Mouse (Mus musculus): Measurements from ENCODE around the gene Rcl1.

Rcl1 gene

DNA sequence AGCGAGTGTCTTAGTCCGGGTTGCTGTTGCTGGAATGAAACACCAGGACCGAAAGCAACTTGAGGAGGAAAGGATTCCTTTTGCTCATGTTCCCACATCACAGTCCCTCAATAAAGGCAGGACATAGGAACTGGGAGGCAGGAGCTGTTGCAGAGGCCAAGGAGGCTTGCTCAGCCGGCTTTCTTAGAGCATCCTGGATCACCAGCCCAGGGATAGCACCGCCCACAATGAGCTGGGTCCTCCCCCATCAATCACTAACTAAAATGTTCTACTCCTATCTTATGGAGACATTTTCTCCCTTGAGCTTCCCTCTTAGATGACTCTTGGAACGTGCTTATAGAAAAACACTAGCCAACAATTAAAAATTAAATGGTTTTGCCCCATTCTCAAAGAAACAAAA, 48.4 kb downstream of the Rcl1 start:
- no peak for DNase-seq (ENCODE audit: inconsistent age in 2 of 2, low spot score in 1 of 2)

DNA sequence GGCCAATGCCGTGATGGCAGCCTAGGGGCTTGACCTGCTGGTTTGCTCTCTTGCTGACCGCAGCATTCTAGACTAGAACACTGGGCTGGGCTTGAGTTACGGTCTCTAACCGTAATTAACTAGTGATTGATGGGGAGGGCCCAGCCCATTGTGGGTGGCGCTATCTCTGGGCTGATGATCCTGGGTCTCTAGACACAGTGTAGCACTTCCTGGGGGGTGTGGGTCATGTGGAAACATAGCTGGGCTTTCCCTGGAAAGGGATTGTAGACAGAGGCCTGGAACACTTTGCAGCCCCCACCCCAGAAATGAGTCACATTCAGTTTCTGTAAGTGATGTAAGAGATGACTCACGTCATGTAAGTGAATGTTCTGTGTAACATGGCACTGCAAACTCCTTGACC, 48.9 kb downstream of the Rcl1 start:
- no peak for DNase-seq (ENCODE audit: inconsistent age in 2 of 2, low spot score in 1 of 2)

DNA sequence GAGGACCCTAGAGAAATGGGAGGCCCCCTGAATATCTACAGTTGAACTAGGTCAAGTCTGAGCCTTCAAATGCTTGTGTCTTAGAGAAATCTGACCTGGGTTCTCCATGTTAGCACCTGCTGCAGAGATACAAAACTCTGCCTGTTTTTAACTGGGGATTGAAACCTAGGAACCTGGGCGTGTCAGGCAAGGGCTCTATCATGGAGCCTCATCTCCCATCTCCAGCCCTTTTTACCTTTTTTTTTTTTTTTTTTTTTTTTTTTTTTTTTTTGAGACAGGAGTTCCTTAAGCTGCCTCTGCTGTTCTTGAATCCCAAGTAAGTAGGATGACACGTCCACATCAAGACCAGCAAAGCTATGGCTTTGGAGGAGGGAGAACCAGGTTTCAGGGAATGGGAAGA, 50.3 kb downstream of the Rcl1 start:
- no peak for DNase-seq (ENCODE audit: inconsistent age in 2 of 2, low spot score in 1 of 2)

DNA sequence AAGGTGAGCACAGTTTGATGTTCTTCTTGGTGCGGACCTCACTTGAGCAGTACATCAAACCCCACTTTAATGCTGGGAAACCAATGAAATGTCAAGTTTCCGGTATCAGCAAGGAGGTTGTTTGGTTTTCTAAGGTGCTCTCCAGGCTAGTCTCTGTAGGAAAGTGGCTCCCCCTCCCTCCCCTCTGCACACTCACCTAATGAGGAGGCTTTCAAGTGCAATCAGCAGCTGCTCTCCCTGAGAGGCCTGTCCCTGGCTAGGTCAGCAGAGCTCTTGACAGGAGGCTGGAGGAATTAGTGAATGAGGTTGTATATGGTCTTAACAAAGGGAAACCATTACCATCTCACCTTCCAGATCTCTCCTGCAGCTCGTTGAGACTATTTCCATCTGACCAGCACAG, 54.4 kb downstream of the Rcl1 start:
- no peak for DNase-seq (ENCODE audit: inconsistent age in 2 of 2, low spot score in 1 of 2)

DNA sequence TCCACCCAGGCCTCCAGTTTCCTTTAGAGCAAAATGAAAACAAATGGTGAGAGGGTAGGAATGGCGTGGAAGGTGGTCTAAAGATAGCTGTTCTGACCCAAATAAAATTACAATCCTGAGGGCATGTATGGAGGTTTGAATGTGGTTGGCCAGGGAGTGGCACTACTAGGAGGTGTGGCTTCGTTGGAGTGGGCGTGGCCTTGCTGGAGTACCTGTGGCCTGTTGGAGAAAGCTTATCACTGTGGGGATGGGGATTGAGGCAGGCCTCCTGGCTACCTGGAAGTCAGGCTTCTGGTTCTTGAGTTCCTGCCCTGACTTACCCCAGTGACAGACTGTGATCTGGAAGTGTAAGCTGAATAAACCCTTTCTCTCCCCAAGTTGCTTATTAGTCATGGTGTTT, 55.2 kb downstream of the Rcl1 start:
- no peak for DNase-seq (ENCODE audit: inconsistent age in 2 of 2, low spot score in 1 of 2)

DNA sequence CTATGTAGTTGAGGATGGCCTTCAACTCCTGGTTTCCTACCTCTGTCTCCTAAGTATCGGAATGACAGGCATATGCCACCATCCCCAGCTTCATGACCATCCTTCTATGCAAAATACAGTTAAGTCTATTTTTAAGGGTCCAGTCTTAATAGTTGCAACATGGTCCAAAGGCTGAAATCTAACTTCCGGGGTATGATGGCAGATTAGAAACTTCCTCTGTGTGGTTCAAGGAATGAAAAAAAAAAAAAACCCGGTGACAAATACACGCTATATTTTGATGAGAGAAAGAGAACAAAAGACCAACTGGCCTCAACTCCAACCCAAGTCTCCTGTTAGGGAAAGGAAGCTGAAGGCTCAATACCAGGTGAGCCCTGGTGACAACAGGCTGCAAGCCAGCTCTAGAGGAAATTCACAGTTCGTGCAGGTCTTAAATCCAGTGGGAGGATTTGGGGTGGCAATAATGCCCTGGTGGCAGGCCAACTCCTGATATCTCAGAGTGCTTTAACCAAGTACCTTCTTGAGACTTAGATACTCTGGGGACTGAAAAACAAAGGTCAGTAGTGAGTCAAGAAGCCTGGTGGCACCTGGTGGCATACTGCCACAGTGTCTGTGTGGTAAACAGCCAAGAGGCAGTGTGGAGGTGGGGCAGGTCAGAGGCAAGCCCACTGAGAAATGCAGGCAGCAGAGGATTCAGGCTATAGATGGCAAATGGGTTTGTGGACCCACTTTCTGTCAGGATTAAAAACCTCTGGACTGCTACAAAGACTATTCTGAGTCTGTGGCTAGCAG, 56.7 kb downstream of the Rcl1 start:
- no peak for DNase-seq (ENCODE audit: inconsistent age in 2 of 2, low spot score in 1 of 2)

DNA sequence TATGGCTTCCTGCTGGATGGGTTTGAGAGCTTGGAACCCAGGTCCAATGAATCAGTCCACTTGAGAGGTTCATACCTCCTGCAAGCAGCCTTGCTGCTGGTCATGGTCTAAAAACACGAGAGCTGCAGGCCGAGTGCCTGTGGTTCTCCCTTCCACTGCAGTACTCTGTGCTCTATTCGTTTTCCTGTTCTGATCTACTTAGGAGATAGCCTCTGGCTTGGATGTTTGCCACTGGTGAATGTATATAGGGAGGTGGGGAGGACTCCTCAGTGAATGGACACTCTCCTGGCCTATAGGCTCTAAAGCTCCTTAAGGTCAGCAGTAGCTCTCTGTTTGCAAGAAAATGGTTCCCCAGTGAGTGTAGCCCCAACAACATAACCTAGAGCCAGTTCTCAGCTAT, 57.3 kb downstream of the Rcl1 start:
- no peak for DNase-seq (ENCODE audit: inconsistent age in 2 of 2, low spot score in 1 of 2)

DNA sequence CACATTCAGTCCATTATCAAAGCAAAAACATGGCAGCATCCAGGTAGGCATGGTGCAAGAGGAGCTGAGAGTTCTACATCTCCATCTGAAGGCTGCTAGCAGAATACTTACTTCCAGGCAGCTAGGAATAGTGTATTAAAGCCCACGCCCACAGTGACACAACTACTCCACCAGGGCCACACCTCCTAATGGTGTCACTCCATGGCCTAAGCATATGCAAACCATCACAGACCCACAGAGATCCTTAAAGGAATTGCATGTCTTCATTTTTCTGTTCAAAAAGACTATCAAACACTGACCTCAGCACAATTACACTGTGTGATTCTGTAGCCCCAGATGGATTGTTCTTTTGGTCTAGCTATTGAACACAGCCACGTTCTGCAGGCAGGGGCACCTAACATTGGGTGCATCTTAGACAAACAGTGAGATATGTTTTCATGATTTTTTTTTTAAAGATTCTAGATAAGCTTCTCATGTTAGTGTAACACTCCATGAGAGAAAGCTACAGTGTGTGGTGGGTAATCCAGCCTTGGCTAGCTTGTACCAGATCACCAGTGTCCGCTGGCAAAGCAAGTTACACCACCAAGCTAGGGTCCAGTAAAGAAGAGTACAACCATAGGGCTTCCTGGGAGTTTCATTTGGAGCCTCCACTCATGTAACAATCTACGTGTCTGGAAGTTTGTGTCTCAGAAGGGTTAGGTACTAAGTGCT, 62.8 kb downstream of the Rcl1 start:
- DNase-seq (ENCODE audit: inconsistent age in 2 of 2, low spot score in 1 of 2), result no peak

DNA sequence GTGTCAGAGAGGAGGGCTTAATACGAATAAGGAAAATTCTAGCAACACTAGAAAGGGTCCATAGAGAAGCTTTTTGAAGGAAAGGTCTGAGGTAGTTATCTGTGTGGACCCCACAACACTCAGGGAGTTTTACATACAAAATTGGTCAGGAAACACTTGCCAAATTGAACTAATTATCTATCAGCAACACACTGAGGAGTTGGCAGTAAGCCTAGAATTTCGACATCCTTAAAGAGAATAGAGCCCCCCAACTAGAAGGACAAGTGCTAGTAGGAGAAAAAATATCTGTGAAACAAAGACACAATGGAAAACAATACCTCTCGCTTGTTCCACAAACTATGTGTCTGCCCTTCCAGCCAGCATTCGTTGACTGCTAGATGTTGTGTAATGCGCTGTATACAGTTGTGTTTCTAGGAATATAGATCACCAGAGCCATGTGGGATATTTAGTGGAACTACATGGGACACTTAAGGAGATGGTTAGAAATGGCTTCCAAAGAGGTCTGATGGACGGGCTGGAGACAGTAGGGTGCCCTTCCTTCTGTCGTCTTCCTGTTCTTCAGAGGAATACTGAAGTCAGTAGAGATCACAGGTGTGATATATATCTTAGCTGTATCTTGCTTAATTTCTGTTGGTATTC, 63.5 kb downstream of the Rcl1 start:
- DNase-seq (ENCODE audit: inconsistent age in 2 of 2, low spot score in 1 of 2), result no peak

DNA sequence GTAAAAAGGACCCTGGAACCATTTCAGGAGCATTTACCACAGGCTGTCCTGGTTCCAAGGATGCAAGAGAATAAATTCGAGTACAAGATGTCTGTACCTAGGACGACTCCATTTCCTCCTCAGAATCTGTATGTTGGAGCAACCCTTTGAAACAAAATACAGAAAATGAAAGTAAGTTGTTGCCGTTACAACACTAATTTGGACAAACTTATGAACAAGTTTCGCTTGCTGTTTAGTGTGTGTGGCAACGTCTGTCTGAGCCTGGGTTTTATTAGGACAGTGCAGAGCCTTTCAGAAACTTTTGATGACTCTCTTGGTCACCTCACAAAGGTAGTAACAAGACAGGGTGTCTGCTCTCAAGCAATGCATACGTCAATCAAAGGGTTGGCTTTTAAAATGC, 66.8 kb downstream of the Rcl1 start:
- DNase-seq (ENCODE audit: inconsistent age in 2 of 2, low spot score in 1 of 2), result no peak

DNA sequence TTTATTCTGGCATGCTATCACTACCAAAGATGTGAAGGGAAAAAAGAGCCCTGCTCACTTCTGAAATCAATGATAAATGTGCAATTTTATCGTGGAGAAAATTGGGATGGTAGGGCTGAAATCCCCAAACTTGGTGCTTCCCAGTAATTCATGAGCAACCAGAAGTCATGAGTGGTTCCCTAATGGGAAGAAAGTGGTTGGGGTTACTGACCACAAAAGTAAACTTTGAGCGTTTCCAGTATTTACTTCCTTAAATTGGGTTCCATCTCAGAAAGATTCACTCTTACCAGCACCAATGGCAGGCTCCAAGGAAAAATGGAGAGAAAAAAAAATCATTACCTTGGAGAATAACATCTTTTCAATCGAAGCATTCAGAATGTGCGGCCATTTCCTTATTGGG, 79.2 kb downstream of the Rcl1 start:
- DNase-seq (ENCODE audit: inconsistent age in 2 of 2, low spot score in 1 of 2), result no peak

DNA sequence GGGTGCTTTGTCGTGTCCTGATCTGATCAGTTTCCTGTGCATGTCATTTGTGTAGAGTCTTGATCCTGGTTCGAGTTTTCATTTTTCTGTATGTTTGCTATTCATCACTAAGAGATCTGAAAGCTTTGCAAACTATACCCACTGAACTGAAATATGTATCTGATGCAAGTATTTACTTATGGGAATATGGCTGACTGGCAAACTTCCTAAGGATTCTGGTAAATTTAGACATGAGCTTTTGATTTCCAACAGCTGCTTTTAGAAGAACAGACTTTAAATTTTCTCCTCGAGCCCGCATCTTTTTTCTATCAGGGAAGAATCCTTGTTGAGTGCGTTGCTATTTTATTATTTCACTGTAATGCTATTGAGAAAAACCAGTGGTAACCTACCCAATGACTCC, 81.0 kb downstream of the Rcl1 start:
- DNase-seq (ENCODE audit: inconsistent age in 2 of 2, low spot score in 1 of 2), result no peak

DNA sequence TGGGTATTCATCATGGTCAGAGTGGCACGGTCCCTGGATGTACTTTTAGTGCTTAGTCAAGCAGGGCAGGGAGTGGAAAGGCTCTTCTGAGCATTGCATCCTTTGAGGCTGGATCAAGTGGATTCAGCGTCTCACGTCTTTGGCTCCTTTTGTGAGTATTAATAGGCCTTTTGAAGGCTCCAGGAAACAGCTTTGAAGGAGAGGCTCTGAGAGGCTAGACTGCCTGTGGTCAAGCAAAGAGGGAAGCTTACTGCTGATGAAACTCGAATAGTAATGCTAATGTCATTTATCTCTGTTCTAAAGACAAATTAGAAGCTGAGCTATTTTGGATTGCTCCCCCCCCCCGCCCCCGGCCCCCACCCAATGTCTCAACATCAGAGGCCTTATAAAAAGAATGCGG, 83.9 kb downstream of the Rcl1 start:
- DNase-seq (ENCODE audit: inconsistent age in 2 of 2, low spot score in 1 of 2), result no peak

DNA sequence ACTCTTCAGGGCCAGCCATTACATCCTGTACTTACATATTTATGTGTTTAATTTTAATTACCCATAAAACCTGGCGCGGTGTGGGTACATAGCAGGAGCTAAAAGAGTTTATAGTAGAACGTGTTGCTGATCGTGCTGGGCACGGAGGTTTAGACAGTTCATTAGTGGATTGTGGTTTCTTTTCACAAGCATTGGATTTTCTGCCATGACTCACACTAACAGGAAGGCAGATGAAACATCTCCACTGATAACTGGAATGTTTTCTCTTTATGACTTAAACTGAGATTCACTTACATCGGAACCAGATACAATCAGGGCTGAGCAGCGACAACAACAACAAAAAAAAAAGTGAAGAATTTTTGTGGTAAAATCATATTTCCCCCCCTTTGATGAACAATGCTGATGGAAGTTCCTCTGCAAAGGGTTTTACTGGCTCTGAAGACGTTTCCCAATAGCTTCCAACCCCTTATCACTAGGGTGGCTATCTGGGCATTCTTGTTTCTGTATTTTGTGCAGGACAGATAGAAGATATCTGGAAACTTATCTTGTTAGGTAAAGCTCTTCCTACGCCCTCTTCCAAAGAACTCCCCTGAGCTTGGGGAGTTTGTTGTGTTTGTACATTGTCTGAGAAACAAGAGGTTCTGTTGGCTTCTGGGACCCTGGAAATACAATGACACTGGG, 84.5 kb downstream of the Rcl1 start:
- DNase-seq (ENCODE audit: inconsistent age in 2 of 2, low spot score in 1 of 2), result no peak

DNA sequence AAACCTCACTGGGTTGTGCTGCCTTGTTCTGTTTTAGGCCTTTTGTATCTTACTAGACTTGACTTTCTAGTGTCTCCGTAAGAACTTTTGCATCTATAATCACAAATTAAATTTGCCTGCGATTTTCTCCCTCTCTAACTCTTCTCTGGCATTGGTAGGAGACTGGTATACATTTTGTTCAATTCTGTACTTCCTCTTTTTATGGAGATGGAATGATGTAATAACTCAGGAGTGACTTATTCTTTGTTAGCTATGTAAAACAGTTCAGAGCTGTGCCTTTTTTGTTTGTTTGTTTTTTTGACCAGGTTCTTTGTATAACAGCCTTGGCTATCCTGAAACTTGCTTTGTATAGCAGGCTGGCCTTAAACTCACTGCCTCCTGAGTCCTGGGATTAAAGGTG, 87.7 kb downstream of the Rcl1 start:
- DNase-seq (ENCODE audit: inconsistent age in 2 of 2, low spot score in 1 of 2), result no peak
